Mouse (Mus musculus): ENCODE measurements around the gene Ifnk. TPM values are rescaled to one million over a fixed set of nuclear protein-coding genes. Genes with fewer than 3 reads are reported as not detected.

Ifnk gene
- total RNA-seq, 1 experiment from 2014 or later, result not detected

GRCm38 (mm10) chr4:35172471-35172870, 20.6 kb downstream of the Ifnk start:
- no peak for ATAC-seq (ENCODE audit: extremely low read depth, insufficient number of reproducible peaks, low FRiP score, poor library complexity, severe bottlenecking)

- no peak for ATAC-seq (ENCODE audit: extremely low read depth, insufficient number of reproducible peaks, low FRiP score, poor library complexity, severe bottlenecking)
Observed at GRCm38 (mm10) chr4:35173551-35173950, 21.7 kb downstream of the Ifnk start.

- no peak for ATAC-seq (ENCODE audit: extremely low read depth, insufficient number of reproducible peaks, low FRiP score, poor library complexity, severe bottlenecking)
Observed at GRCm38 (mm10) chr4:35175566-35175965, 23.7 kb downstream of the Ifnk start.

GRCm38 (mm10) chr4:35177926-35178645, 26.2 kb downstream of the Ifnk start:
- no peak for ATAC-seq (ENCODE audit: extremely low read depth, insufficient number of reproducible peaks, low FRiP score, poor library complexity, severe bottlenecking)

GRCm38 (mm10) chr4:35187617-35188326, 35.9 kb downstream of the Ifnk start:
- no peak for ATAC-seq (ENCODE audit: extremely low read depth, insufficient number of reproducible peaks, low FRiP score, poor library complexity, severe bottlenecking)

GRCm38 (mm10) chr4:35189794-35190193, 37.9 kb downstream of the Ifnk start:
- no peak for ATAC-seq (ENCODE audit: extremely low read depth, insufficient number of reproducible peaks, low FRiP score, poor library complexity, severe bottlenecking)

GRCm38 (mm10) chr4:35192725-35193124, 40.9 kb downstream of the Ifnk start:
- no peak for ATAC-seq (ENCODE audit: extremely low read depth, insufficient number of reproducible peaks, low FRiP score, poor library complexity, severe bottlenecking)

GRCm38 (mm10) chr4:35201700-35202099, 49.8 kb downstream of the Ifnk start:
- ATAC-seq (ENCODE audit: extremely low read depth, insufficient number of reproducible peaks, low FRiP score, poor library complexity, severe bottlenecking), result no peak

Other genes with a start within 250 kb of the Ifnk start
- 2.6 and 5.5 TPM in 2 replicates for gene Mob3b, start 5.4 kb downstream of the Ifnk start, total RNA-seq (2017)
- gene C9orf72, start 74.1 kb downstream of the Ifnk start, total RNA-seq (2017), result 19.6 and 20.3 TPM in 2 replicates

All from neutrophil, adult 5-6 weeks (primary cell).